ENCODE assay signal across 8 mouse cellular contexts in the genomic region with DNA sequence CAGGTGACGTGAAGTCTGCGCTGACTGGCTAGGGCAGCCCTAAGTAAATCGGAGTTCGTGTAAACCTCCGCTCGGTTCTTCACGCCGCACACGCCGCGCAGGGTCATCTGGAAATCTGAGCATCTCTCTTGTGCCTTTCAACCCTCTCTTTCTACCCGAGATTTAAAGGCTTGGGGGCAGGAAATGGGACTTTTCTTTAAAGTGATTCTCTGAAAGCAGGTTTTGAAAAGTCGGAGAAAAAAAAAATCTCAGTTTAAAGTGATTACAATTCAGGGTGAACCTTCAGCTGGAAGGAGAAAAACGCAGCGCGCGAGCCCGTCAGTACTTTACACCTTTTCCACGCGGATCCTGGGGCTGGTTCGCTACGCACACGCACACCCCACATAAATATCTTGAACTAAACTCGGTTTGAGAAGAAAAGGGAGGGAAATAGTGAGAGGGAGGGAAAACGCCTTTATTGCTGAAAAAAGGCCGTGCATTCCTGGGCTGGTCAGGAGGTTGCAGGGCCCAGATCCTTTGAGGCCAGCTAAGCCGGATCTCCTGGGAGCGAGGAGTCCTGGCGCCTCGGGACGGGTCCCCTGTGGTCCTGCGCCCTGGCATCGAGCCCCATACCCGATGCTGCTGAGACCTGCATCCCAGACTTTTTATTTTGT. TPM values are rescaled to one million over a fixed set of nuclear protein-coding genes. Genes with fewer than 3 reads are reported as not detected.
DNase-seq lines count a peak whose midpoint lies in the region; ATAC-seq lines count a peak whose summit lies in the region.

No protein-coding gene starts in this region.

- H3K27me3 ChIP-seq in embryonic facial prominence, embryonic 10.5 days (replicated peaks; ENCODE audit: low read depth, poor library complexity, severe bottlenecking) = no peaks in the 10 kb centered on the region
- no peaks in the 10 kb centered on the region for H3K27me3 ChIP-seq in heart, embryonic 15.5 days

- ATAC-seq in heart, embryonic 15.5 days (replicated peaks; ENCODE audit: insufficient number of reproducible peaks, insufficient read depth, low FRiP score, low read depth) = no peak

- peak overlapping the region; percentile 88 for H3K4me3 ChIP-seq in embryonic facial prominence, embryonic 10.5 days
- peak overlapping the region; percentile 91 for H3K4me3 ChIP-seq in heart, embryonic 15.5 days

- DNase-seq in 3134 (ENCODE audit: extremely low read depth, insufficient read length, low spot score) (peak; percentile 74), MN1 (ENCODE audit: low spot score) (peak; percentile 80)
- peak; percentile 53 for DNase-seq in embryonic facial prominence, embryonic 10.5 days (ENCODE audit: low spot score)
- DNase-seq in kidney, postnatal 25 days = peak; percentile 27 to 45
- peak; percentile 8 for DNase-seq in lung, postnatal 36 days
- peak; percentile 45 for DNase-seq in right cerebral cortex, postnatal 25 days
- DNase-seq in thymus, adult 18-20 months = no peak

- under 1% methylated on average over 34 of the region's 34 CpGs for WGBS in embryonic facial prominence, embryonic 10.5 days
- WGBS in heart, embryonic 15.5 days = under 1% methylated on average over 34 of the region's 34 CpGs

- H3K27ac ChIP-seq in embryonic facial prominence, embryonic 10.5 days (replicated peaks) = peak overlapping the region; percentile 88
- peak overlapping the region; percentile 77 for H3K27ac ChIP-seq in heart, embryonic 15.5 days

- H3K4me1 ChIP-seq in embryonic facial prominence, embryonic 10.5 days = peaks cover 23% of the 10 kb centered on the region
- H3K4me1 ChIP-seq in heart, embryonic 15.5 days (replicated peaks) = peaks cover 4% of the 10 kb centered on the region; the same call in 1 of the 2 replicates

- peak overlapping the region; percentile 99 for H3K4me2 ChIP-seq in heart, embryonic 15.5 days

- peak overlapping the region; percentile 66 for H3K9ac ChIP-seq in heart, embryonic 15.5 days

- no peaks in the 10 kb centered on the region for H3K36me3 ChIP-seq in embryonic facial prominence, embryonic 10.5 days (replicated peaks)
- H3K36me3 ChIP-seq in heart, embryonic 15.5 days = no peaks in the 10 kb centered on the region

- no peaks in the 10 kb centered on the region for H3K9me3 ChIP-seq in embryonic facial prominence, embryonic 10.5 days
- H3K9me3 ChIP-seq in heart, embryonic 15.5 days (replicated peaks) = no peaks in the 10 kb centered on the region

RNA-seq across cellular contexts. Expression of gene Efna5, which starts 2.5 kb away (rescaled TPM):
- polyA plus RNA-seq in embryonic facial prominence, embryonic 10.5 days (2016; fragmentation: Nextera tagmentation; extraction: Ambion mirVana) = 56.9 and 61.8 TPM in 2 replicates
- 22.4 and 23.6 TPM in 2 replicates for polyA plus RNA-seq in heart, embryonic 15.5 days (2015; fragmentation: Nextera tagmentation; extraction: Ambion mirVana)

Comparison
In these comparisons a context has a peak if more than half of its experiments do, and no peak if none do; other contexts are left out.
1. DNase-seq: peak in 3134 (single experiment), MN1 (single experiment), embryonic facial prominence, embryonic 10.5 days (single experiment), kidney, postnatal 25 days (2 of 2), lung, postnatal 36 days (single experiment) and right cerebral cortex, postnatal 25 days (single experiment); none in thymus, adult 18-20 months (0 of 2).